Mouse (Mus musculus) limb, embryonic 13.5 days (tissue): ENCODE results near the gene Kremen2. TPM values are rescaled to one million over a fixed set of nuclear protein-coding genes. Genes with fewer than 3 reads are reported as not detected.

Experiments
- ATAC-seq: fragments of 200-750 bp; cut with Nextera tagmentation; 2 replicates; pipeline ENCODE4 v1.8.0; 2017; ENCODE audit warnings: low read depth, moderate number of reproducible peaks, moderate TSS enrichment; ENCODE audit not compliant: low FRiP score
- H3K27ac ChIP-seq: fragments of 300-500 bp; sonication (generic); 2 replicates; pipeline ENCODE4 v1.5.1; 2015; ENCODE audit warnings: inconsistent platforms, mild to moderate bottlenecking, moderate library complexity
- H3K27me3 ChIP-seq: fragments of 300-500 bp; sonication (generic); 2 replicates; pipeline ENCODE4 v1.6.1; 2015; ENCODE audit warnings: mild to moderate bottlenecking, inconsistent platforms
- H3K36me3 ChIP-seq: fragments of 300-500 bp; sonication (generic); 2 replicates; pipeline ENCODE4 v1.6.1; 2015; ENCODE audit warnings: inconsistent platforms, mild to moderate bottlenecking, moderate library complexity
- H3K4me1 ChIP-seq: fragments of 300-500 bp; sonication (generic); 2 replicates; pipeline ENCODE4 v1.6.1; 2015; ENCODE audit warnings: inconsistent platforms
- H3K4me2 ChIP-seq: fragments of 300-500 bp; sonication (generic); replicated peaks from 2 replicates; pipeline ENCODE4 v1.6.1; 2015; ENCODE audit warnings: inconsistent platforms, mild to moderate bottlenecking, moderate library complexity
- H3K4me3 ChIP-seq: fragments of 300-500 bp; sonication (generic); 2 replicates; pipeline ENCODE4 v1.5.1; 2015; ENCODE audit warnings: moderate library complexity, mild to moderate bottlenecking, inconsistent platforms
- H3K9ac ChIP-seq: fragments of 300-500 bp; sonication (generic); 2 replicates; pipeline ENCODE4 v1.6.1; 2015; ENCODE audit warnings: mild to moderate bottlenecking, inconsistent platforms
- H3K9me3 ChIP-seq: fragments of 300-500 bp; sonication (generic); 2 replicates; pipeline ENCODE4 v1.6.1; 2016; ENCODE audit warnings: inconsistent platforms
- WGBS: fragments of 180-500 bp; shearing (Covaris S2); methylation state at CpG from one replicate; pipeline ENCODE4 v1.1.7; 2015; 5-methylcytosine and 5-hydroxymethylcytosine counted together
- polyA plus RNA-seq: library from polyadenylated mRNA; unstranded; fragments of >200 nt; fragmentation: Nextera tagmentation; extraction: Ambion mirVana; gene quantifications from 2 replicates; pipeline ENCODE4 v1.2.1, GENCODE M21; 2015

Kremen2 gene
- polyA plus RNA-seq, 1 experiment from 2014 or later = 46.3 TPM

- Histone ChIP-seq H3K9ac (no peak overlapping the region), H3K4me3 (peak overlapping the region; percentile 42; the same call in 1 of the 2 replicates), H3K4me1 (peaks cover 46% of the 10 kb centered on the region), H3K9me3 (no peaks in the 10 kb centered on the region), H3K27ac (no peak overlapping the region), H3K27me3 (peaks cover 100% of the 10 kb centered on the region), H3K36me3 (peaks cover 5% of the 10 kb centered on the region), H3K4me2 (peak overlapping the region; percentile 58)
- ATAC-seq = no peak
- WGBS = 47% methylated on average over 38 of the region's 38 CpGs
Measured at GRCm38 (mm10) chr17:23741359-23742209, 4.0 kb downstream of the Kremen2 start.

GRCm38 (mm10) chr17:23740598-23741021, 5.0 kb downstream of the Kremen2 start, which contains the start of gene Paqr4:
Paqr4 (minus strand) TSS chr17:23740867.
- ATAC-seq = peak; percentile 42
- Histone ChIP-seq H3K4me2 (peak within 1 kb of the TSS; percentile 98), H3K4me3 (peak within 1 kb of the TSS; percentile 67), H3K27ac (no peak within 1 kb of the TSS), H3K9me3 (no peaks in the 10 kb centered on the region), H3K27me3 (peaks cover 91% of the 10 kb centered on the region), H3K9ac (peak within 1 kb of the TSS; percentile 74), H3K36me3 (peaks cover 13% of the 10 kb centered on the region), H3K4me1 (peaks cover 40% of the 10 kb centered on the region)
- 2% methylated on average over 13 of the region's 13 CpGs for WGBS

- ATAC-seq = peak; percentile 82
- H3K4me3 ChIP-seq = peak overlapping the region; percentile 67
- peaks cover 18% of the 10 kb centered on the region for H3K36me3 ChIP-seq
- peaks cover 36% of the 10 kb centered on the region for H3K4me1 ChIP-seq
- 0% methylated on average over 46 of the region's 46 CpGs for WGBS
- H3K4me2 ChIP-seq = peak overlapping the region; percentile 98
- H3K9ac ChIP-seq = peak overlapping the region; percentile 74
- H3K9me3 ChIP-seq = no peaks in the 10 kb centered on the region
- no peak overlapping the region for H3K27ac ChIP-seq
- H3K27me3 ChIP-seq = peaks cover 87% of the 10 kb centered on the region
Measured at GRCm38 (mm10) chr17:23740136-23740584, 5.5 kb downstream of the Kremen2 start.

GRCm38 (mm10) chr17:23739202-23740135, 6.2 kb downstream of the Kremen2 start:
- Histone ChIP-seq H3K9me3 (no peaks in the 10 kb centered on the region), H3K27ac (no peak overlapping the region), H3K9ac (peak overlapping the region; percentile 74), H3K4me1 (peaks cover 29% of the 10 kb centered on the region), H3K27me3 (peaks cover 80% of the 10 kb centered on the region), H3K36me3 (peaks cover 23% of the 10 kb centered on the region), H3K4me3 (peak overlapping the region; percentile 67), H3K4me2 (peak overlapping the region; percentile 98)
- ATAC-seq = peak; percentile 0; the same call in 1 of the 2 replicates
- WGBS = under 1% methylated on average over 48 of the region's 48 CpGs

GRCm38 (mm10) chr17:23738836-23739201, 6.8 kb downstream of the Kremen2 start:
- Histone ChIP-seq H3K9me3 (no peaks in the 10 kb centered on the region), H3K9ac (peak overlapping the region; percentile 74), H3K4me2 (peak overlapping the region; percentile 98), H3K27ac (no peak overlapping the region), H3K4me3 (peak overlapping the region; percentile 67), H3K27me3 (peaks cover 73% of the 10 kb centered on the region), H3K36me3 (peaks cover 29% of the 10 kb centered on the region), H3K4me1 (peaks cover 29% of the 10 kb centered on the region)
- ATAC-seq = no peak
- 47% methylated on average over 2 of the region's 2 CpGs for WGBS

GRCm38 (mm10) chr17:23737493-23738445, 7.9 kb downstream of the Kremen2 start:
- Histone ChIP-seq H3K4me1 (peaks cover 28% of the 10 kb centered on the region), H3K9me3 (no peaks in the 10 kb centered on the region), H3K27ac (no peak overlapping the region), H3K4me3 (no peak overlapping the region), H3K36me3 (peaks cover 31% of the 10 kb centered on the region), H3K9ac (peak overlapping the region; percentile 45; the same call in 1 of the 2 replicates), H3K4me2 (peak overlapping the region; percentile 98; the same call in 1 of the 2 replicates), H3K27me3 (peaks cover 63% of the 10 kb centered on the region)
- 61% methylated on average over 15 of the region's 15 CpGs for WGBS
- ATAC-seq = no peak

- ATAC-seq = no peak
- no peak overlapping the region for H3K9ac ChIP-seq
- no peak overlapping the region for H3K4me2 ChIP-seq
- peaks cover 28% of the 10 kb centered on the region for H3K27me3 ChIP-seq
- H3K4me1 ChIP-seq = peaks cover 8% of the 10 kb centered on the region
- H3K36me3 ChIP-seq = peaks cover 31% of the 10 kb centered on the region
- no peaks in the 10 kb centered on the region for H3K9me3 ChIP-seq
- 68% methylated on average over 1 of the region's 1 CpGs for WGBS
- no peak overlapping the region for H3K4me3 ChIP-seq
- H3K27ac ChIP-seq = no peak overlapping the region
Measured at GRCm38 (mm10) chr17:23734341-23734740, 11.3 kb downstream of the Kremen2 start.

GRCm38 (mm10) chr17:23730441-23730840, 15.2 kb downstream of the Kremen2 start:
- H3K4me3 ChIP-seq = no peak overlapping the region
- no peak overlapping the region for H3K4me2 ChIP-seq
- peaks cover 16% of the 10 kb centered on the region for H3K36me3 ChIP-seq
- peaks cover 16% of the 10 kb centered on the region for H3K4me1 ChIP-seq
- H3K9me3 ChIP-seq = no peaks in the 10 kb centered on the region
- H3K9ac ChIP-seq = no peak overlapping the region
- 41% methylated on average over 1 of the region's 1 CpGs for WGBS
- ATAC-seq = no peak
- no peaks in the 10 kb centered on the region for H3K27me3 ChIP-seq
- H3K27ac ChIP-seq = no peak overlapping the region

- Histone ChIP-seq H3K27me3 (no peaks in the 10 kb centered on the region), H3K27ac (peak overlapping the region; percentile 73; the same call in 1 of the 2 replicates), H3K4me3 (peak overlapping the region; percentile 88), H3K9ac (peak overlapping the region; percentile 76), H3K4me2 (peak overlapping the region; percentile 80), H3K9me3 (no peaks in the 10 kb centered on the region), H3K4me1 (peaks cover 17% of the 10 kb centered on the region), H3K36me3 (no peaks in the 10 kb centered on the region)
- WGBS = under 1% methylated on average over 20 of the region's 20 CpGs
- ATAC-seq = peak; percentile 77
Measured at GRCm38 (mm10) chr17:23726758-23727142, 18.9 kb downstream of the Kremen2 start.

- H3K4me1 ChIP-seq = peaks cover 17% of the 10 kb centered on the region
- H3K4me3 ChIP-seq = peak within 1 kb of the TSS; percentile 88
- peak within 1 kb of the TSS; percentile 76 for H3K9ac ChIP-seq
- no peaks in the 10 kb centered on the region for H3K27me3 ChIP-seq
- WGBS = 2% methylated on average over 73 of the region's 73 CpGs
- no peaks in the 10 kb centered on the region for H3K36me3 ChIP-seq
- peak within 1 kb of the TSS; percentile 80 for H3K4me2 ChIP-seq
- peak; percentile 93 for ATAC-seq
- peak within 1 kb of the TSS; percentile 73; the same call in 1 of the 2 replicates for H3K27ac ChIP-seq
- H3K9me3 ChIP-seq = no peaks in the 10 kb centered on the region
Measured at GRCm38 (mm10) chr17:23725999-23726757, 19.5 kb downstream of the Kremen2 start, which contains the start of gene Pkmyt1. Pkmyt1 (plus strand) TSS chr17:23726336.
